Mouse (Mus musculus) c-Kit-negative CD71-positive TER-119-positive erythroid progenitor cells, embryonic 14.5 days (primary cell): ENCODE measurements at regions not wholly inside any gene's neighbourhood (a gene's known extent, or its start where the extent isn't known, plus 50 kb on each side); places are given as distances from the start of the nearest gene placed in this dataset.
A peak's percentile ranks its signal among the peaks of the same experiment; 100 is the strongest.

Experiments used
- DNase-seq: peaks from one replicate; pipeline ENCODE4 v3.0.0-alpha.2; 2013; ENCODE audit warnings: low read depth, low spot score

DNA sequence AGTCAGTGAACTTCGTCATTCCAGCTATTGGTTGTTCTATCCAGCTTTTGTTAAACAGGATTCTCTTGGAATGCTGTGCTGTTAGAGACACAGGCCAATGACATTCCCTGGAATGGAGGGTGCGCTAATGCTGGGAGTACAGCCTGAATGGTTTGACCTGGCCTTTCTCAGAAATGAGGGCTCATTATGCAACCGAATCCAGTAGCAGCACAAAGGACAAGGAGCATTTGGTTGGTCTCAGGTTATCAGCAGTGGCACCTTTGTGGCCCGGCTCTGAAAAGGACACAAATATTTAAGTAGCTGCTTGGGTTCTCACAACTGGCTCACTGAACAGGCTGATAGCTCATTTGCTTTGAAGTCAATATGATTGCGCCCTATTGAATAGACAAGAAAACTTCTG is 1423.1 kb upstream of the A1bg start:
- DNase-seq, result no peak

DNA sequence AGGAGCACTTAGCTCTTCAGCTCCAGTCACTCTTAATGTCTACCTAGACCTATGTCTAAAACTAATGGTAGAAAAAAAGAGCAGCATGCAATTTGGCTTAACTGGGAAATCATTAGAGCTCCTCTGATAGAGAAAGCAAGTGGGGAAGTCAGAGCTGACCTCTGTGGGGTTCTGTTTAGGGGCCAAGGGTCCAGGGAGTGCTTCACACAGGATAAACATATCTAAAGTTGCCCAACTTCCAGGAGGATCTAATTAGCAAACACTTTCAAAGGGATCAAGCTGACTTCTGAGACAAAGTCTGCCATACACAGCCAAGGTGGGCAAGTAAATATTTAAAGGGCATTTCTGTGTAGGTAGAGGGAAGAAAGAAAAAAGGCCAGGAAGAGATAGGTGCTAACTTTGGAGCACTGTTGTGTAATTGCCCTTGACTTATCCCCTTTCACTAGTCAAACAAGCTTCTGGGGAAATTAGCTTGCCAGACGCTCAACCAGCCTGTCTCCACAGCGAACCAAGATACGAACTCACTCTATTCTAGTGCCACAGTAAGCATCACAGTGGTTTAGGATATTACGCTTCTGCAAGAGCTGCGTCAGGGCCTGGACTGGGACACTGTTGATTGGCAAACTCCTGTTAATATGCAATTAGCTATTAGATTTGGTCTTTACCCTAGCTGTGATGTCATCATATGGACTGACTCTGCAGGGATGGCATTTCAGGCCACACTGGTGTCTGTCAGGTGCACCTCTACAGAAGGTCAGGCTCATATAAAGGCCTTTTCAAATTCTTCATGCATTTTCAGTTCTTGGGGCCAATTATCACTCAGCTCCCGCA is 1413.9 kb upstream of the A1bg start:
- no peak for DNase-seq

DNA sequence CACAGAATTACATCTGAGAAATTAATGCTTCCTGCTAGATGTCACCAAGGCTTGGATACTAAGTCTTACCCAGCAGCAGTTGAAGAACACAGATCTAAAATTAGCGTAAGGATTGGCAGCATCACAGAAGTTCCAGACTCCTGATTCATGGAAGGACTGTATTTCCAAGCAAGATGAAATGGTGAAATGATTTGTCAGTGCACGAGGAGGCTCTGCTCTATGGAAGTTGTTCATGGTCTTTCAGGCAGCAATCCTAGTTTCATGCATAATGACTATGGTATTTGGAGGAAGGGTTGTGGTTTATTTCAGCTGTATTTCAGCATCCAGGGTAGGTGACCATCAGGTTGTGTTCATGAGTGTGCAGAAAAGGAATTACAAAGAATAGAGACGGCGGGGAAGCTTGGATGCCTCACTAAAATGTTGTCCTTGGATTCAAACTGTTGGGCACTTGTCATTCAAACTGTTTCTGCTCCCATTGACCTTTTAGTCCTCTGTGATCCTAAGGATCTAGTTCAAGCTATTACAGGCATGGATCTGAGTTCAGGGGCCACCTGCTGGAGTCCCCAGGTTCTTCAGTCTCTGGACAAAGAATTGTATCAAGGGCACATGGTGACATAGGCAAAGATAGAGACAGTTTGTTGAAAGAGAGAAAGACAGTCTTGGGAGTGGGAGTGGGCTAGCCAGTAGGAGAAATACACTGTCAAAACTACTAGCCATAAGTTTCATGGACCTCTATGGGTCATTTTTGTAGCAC is 1411.6 kb upstream of the A1bg start:
- DNase-seq, result no peak

DNA sequence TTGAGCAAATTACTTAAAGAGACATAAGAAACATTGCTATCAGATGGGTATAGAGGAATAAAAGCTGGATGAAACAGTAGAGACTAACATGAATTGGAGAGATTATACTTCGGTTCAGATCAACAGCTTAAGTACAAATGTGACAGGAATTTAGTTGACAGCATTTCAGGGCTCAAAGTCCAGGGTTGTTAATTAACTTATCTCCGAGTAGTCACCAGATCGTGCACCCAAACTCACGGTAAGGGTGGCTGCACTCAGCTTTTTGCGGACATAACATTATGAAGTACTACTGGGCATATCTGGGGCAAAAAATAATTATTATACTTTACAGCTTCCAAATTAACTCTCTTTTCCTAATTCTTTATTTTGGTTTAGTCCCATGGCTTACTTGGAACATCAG is 1409.3 kb upstream of the A1bg start:
- DNase-seq, result no peak

DNA sequence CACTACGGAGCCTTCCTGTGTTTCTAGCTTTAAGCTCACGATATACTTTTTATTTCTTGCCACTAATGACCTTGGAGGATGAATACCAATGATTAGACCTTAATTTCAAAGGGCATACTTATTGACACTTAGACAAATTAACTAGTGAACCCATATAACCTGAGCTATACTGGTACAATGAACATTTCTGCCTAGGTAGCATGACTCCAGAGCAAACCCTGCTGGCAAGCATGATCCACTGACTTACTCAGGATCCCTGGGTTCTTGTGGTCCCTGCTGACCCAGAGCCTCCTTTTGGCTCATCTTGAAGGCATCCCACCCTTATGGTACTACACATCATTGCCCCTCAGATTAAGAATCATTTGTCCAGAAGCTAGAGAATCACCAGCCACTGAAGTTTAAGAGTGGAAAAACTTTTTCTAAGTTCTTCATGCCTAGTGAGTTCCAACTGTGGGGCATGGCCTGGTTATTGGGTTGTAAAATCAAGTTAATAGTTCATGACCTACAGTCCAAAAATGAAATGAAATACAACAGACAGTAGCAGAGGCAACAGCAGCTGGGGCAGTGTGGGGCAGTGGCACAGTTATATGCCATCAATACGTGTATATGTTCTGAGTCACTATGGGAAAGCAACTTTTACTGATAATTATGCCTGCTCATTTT is 1408.5 kb upstream of the A1bg start:
- DNase-seq, result no peak

DNA sequence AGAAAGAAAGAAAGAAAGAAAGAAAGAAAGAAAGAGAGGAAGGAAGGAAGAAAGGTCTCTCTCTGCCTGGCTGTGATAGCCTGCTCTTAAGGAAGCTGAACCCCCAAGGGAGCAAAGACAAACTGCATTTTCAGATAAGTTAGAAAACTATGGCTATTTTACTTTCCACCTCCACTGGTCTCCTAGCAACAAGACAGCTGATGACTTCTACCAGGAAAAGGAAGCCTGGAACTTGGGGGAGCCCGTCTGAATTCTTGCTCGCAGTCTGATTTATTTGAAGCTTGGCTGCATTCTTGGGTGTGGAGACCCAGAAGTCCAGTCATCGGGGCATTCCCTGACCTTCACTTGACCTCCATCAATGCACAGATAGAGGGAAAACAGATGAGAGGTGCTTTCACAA is 1406.1 kb upstream of the A1bg start:
- DNase-seq, result no peak

DNA sequence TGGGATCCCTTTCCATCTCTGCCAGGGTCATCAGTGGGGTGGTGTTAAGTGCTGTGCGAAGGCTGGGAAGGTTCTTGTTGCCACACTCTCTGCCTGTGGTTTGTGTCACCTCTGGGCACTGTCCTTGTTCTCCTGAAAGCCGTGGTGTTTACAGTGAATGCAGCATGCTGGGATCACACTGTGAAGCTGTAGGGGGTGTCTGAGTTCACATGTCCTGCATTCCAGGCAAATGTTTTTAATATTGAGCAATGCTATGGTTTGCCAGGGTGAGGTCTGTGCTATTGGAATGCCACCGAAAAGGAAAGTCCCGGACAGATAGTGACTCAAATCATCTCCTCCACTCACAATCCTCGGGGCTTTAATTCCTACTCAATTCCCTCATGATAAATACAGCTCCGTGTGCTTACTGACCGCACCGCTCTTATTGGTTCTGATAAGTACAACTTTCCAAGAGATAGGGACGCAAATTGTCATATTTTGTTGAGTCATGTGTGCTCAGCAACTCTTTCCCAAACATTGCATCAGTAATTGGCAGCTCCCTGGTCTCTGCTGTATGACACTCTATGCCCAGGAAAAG is 1405.6 kb upstream of the A1bg start:
- peak; percentile 33 for DNase-seq

DNA sequence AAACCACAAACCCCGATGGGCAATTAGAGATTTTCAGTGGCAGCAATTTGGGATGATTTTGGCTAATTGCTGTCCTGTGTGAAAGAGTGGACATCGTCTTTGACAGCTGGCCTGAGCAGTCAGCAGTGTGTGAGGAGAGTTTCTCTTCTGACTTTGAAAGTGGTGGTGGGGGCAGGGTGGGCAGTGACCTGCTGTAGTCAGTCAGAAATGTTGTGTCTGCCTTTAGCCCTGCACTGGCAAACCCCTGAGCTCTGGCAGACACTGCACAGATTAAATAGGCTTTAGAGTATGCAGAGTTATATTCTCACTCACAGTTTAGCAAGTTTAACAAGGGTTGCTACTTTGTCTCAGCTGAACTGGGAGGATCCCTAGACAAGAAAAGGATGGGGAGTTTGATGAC is 1404.7 kb upstream of the A1bg start:
- no peak for DNase-seq

DNA sequence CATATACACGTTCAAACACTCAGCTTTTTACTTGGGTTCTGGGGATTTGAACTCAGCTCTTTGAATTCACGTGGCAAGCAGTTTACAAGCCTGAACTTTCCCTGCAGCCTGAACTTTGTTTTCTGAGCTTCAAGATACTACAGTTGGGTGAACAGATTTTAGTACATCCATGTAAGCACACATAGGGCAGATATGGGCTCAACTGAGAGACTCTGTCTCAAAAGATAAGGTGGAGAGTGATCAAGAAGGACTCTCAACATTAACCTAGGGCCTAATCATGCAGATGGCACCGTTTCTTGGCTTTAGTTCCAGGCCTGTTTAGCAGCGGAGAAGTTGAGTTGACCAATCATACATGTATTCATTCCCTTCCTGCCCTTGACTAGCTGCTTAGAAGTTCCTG is 1403.7 kb upstream of the A1bg start:
- no peak for DNase-seq

DNA sequence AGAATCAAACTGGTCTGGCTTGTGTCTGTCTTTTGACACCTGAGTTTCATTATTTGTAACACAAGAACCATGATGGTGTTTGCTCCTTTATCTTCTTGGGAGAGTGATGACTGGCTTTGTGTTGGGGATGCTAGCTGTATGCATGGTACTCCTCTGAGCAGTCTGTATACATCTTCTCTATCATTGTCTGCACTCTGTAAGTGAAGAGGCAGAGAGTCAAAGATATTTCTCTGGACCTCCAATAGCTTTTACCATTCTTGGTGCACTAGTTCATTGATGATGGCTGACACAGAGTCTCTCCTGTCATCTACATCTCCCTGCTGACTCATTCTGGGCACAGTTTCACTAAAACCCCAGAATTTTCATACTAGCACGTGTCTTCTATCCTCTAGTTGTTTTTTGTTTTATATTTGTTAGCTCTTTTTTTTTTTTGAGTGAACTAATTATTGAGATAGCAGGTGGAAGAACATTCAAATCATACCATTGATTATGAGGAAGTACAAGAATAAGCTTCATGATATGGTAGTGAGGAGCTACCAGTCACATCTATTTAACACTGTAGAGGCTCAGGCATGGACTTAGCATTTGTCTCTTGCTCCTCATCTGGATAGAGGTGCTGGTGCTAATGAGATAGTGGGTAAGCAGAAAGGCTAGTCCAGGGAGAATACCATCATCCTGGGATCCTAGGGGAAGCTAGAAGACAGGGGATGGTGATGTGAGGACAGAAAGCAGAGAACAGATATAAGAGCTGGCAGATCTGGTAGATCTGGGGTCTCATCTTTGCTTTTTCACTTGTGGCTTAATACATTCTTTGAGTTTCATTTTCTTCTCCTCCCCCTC is 1402.9 kb upstream of the A1bg start:
- no peak for DNase-seq

DNA sequence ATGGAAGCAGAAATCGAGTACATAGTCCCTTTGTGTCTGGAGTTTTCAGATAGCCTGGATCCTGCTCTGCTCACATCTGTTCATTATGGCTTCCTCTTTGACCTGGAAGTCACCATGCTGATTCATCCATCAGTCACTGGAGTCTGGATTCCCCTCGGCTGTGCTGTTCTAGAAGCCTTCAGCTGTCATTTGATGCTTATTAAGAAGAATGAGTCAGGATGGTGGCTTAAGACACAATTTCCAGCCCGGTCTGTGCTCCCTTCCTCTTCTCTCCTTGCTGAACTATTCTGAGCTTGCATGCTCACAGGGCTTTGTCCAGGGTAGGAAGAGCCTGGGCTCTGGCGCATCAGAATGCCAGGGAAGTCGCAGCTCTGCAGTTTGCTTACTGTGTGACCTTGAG is 1398.2 kb upstream of the A1bg start:
- DNase-seq, result no peak

DNA sequence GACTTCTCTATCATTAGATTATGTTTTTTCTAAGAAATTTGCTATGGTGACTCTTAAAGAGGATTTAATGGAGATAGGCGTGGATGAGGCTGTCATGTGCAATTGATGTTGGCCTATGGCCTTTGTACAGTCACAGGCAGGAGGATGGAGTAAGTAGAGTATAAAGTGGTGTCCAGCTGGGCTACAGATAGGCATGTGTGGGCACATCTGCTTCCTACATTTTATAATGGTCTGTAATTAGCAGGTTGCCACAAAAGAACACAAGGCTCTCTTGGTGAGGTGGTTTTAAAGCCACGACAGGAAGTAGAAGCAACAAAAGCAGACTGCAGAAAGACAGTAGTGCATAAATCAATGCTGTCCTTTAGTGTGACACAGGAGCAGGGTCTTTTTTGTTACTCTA is 1391.6 kb upstream of the A1bg start:
- no peak for DNase-seq

DNA sequence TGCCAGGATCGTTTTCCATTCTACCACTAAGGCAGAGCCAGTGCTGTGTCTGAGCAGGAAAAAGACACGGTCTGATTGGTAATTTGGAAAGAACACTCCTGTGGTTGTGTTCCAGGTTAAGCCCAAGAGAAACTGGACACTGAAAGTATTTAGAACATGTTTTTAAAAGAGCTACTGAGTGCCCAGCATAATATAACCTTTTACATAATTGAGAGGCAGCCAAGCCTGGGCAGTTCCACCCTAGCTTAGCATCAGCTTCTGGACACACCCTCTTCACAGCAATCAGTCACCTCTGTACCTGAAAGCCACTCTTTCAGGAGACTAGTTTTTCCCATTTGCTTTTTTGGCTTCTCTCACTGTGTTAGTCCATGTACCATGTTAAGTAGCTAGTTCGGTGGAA is 1379.4 kb upstream of the A1bg start:
- DNase-seq, result no peak

DNA sequence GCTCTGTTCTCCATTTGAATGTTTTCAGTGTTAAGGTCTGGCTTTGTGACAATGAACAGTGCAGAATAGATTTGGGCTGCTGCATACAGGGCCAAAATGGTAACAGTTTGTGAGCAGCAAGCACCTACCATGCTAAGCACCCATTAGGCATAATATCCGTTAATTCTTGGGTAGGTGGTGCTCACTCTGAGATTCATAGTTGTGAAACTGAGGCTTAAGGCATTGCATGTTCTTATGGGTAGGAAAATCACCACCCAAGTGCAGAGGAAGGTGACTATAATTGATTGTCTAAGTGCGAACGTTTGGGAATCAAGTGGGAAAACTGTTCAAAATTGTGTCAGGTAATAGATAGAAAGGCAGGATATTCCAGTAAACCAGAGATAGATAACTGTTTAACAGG is 1378.8 kb upstream of the A1bg start:
- no peak for DNase-seq

DNA sequence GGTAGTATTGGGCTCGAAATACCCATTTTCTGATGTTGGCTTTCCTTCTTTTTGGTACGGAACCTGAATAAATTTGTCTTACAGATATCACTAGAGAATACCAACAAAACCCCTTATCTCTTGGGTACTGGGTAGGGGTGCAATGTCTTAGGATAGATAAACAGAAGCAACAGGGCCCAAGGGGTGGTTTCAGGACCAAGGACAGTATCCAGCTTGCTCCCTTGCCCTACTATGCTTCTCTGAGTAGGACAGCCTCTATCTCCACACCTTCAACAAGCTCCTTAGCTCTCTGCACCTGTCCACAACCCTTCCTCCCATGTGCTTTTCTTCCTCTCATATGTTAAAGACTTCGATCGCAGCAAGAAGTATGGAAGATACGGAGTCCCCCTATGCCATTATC is 1374.3 kb upstream of the A1bg start:
- DNase-seq, result no peak

DNA sequence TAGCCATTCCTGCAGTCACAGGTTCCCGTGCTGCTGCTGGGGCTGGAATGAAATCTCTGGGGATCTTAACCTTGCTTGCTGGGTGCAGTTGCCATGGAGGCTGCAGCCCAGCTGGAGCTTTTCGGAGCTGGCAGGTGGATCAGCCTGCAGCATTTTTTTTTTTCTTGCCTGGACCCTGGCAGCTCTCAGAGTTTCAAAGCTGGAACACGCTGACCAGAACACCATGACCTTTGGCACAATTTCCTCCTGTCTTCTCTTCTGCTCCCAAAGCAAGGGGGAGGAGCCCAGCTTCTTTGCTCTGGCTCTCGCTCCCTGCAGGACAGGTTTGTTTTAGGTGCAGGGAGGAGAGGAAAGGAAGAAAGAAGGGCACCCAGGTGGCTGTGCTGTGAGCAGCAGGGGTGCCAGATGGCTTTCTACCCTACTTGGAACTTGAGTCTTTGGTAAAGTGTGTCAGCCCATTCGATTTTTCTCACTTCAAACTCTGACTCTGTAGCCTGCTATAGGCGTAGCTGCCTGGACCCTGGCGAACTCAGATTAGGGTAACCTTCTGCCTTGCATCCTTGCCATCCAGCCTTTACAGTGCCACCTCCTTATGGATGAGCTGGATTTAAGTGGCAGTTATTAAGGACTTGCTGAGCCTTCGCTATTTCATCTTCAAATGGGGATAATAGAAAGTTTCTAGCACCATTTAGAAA is 1372.6 kb upstream of the A1bg start:
- DNase-seq, result no peak

DNA sequence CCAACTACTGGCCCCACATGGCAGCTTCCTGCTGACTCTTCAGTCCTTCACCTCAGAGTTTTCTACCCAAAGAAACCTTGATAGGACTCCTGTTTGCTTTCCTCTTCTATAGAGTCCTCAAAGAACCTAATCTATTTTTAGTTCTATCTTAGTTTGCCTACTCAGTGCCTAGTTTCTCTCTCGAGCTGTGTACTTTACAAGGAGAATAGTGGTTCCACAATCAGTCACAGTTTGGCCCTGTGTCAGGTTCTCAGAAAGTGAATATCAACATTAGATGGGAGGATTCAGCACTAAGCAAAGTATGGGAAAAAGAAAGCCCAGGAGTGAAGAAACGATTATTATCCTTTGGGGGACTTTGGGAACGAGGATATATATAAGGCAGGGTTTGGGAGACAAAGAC is 1372.0 kb upstream of the A1bg start:
- DNase-seq, result no peak

DNA sequence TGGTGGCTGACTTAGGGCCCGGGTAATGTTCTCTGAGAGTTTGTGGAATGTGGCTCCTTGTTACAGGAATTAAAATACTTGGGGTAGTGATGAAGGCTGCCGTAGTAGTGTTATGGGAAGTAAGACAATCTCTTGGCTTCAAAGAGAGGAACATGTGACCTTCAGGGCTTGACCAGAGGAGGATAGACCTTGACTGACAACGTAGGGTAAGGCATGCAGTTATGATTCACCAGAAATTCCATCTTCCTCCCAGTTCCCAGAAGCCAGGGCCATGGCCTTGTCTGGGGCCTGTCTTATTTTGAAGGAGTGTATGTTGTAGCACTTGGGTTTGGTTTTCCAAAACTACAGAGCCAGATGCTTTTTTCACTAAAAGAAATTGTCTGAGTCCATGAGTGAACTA is 1370.1 kb upstream of the A1bg start:
- DNase-seq, result no peak

DNA sequence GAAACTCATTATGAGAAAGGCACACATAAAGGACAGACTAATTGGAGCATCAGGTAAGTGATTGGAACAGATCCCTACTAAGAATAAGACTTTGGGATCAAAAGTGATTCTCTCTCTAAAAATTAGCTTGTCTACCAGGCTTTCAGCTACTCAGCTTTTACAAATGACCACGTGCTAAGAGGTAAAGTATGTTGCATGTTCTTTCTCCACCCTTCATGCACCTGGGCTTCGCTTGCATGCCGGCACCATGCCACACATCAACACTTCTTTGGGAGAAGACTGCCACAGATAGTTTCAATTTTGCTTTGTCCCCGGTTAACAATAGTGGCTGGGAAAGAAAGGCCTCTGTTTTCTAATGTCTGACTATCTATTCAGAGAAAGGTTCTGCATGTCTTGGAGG is 1367.9 kb upstream of the A1bg start:
- DNase-seq, result no peak

DNA sequence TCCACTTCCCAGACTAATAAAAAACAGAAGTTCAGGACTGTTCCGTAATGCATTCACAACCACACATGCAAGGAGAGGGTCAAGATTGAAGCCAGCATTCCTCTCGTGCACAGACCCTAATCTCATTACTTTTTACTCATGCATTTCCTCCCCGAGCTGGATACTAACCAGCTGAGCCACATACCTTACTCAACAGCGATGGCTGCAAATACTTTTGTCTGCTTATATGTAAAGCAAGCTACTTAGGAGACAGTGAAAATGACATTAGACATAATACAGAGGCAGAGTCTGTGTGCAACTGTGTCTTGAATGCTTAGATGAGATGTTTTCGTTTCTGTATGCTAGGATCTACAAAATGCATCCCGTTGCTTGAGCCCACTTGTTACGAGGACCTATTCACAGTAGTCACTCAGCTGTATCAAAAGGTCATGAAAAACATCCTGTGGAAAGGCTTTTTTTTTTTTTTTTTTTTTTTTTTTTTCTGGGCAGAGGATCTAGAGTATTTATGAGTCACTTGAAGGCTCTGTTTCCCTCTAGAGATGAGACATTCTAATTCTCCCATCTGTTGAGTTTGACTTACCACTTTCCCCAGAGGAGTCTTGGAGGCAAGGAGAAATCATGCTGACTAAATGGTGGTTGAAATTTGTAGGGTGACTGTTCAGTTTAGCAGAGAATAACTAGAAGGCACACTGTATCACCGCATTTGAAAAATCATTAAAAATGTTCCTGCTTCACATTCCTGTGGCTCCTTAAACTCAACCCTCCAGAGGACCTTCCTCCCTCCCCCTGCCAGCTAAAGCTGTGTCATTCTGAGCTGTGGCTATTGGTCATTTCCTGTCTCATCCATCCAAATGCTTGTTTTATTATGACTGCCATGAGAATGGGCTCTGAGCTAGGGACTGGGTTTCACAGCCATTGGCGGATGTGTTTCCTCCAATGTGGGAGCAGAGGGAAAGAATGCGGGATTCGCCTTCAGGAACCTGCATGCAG is 1364.1 kb upstream of the A1bg start:
- DNase-seq, result no peak
